Mouse (Mus musculus) MEL (cell line): ENCODE measurements at regions not wholly inside any gene's neighbourhood (a gene's known extent, or its start where the extent isn't known, plus 50 kb on each side); places are given as distances from the start of the nearest gene placed in this dataset.

Source experiments
- DNase-seq: peaks from one replicate; pipeline ENCODE4 v3.0.0; 2011; ENCODE audit warnings: low read depth, low spot score
- H3K27ac ChIP-seq: 2 replicates; pipeline ENCODE4 v1.5.1; 2012; ENCODE audit warnings: low read depth, mild to moderate bottlenecking, control low read depth, low read length, moderate library complexity; ENCODE audit not compliant: control insufficient read depth
- H3K27me3 ChIP-seq, 2 experiments: fragments of 150-350 bp in 1 of 2; sonication (generic) in 1 of 2; 2 replicates each; pipeline ENCODE4 v1.6.1; 2012; ENCODE audit warnings: low read length in 2 of 2, mild to moderate bottlenecking in 2 of 2, improper control_type of control experiment in 1 of 2, moderate library complexity in 1 of 2; ENCODE audit not compliant: insufficient read depth in 2 of 2, control insufficient read depth in 1 of 2
- H3K36me3 ChIP-seq, 2 experiments: 2 replicates each; pipeline ENCODE4 v1.6.1; 2012 to 2014; ENCODE audit warnings: low read length in 2 of 2, improper control_type of control experiment in 1 of 2, inconsistent platforms in 1 of 2, mild to moderate bottlenecking in 1 of 2; ENCODE audit not compliant: insufficient read depth in 2 of 2, control insufficient read depth in 1 of 2
- H3K4me1 ChIP-seq, 2 experiments: fragments of 150-350 bp in 1 of 2; sonication (generic) in 1 of 2; 2 replicates each; pipeline ENCODE4 v1.6.1; 2012; ENCODE audit warnings: low read length in 2 of 2, improper control_type of control experiment in 1 of 2, mild to moderate bottlenecking in 1 of 2; ENCODE audit not compliant: insufficient read depth in 2 of 2, control insufficient read depth in 1 of 2
- H3K4me3 ChIP-seq, 2 experiments: fragments of 150-350 bp in 1 of 2; sonication (generic) in 1 of 2; 2 replicates each; pipeline ENCODE4 v1.5.1; 2012; ENCODE audit warnings: low read depth in 2 of 2, low read length in 2 of 2, mild to moderate bottlenecking in 2 of 2, moderate library complexity in 2 of 2, control low read depth in 1 of 2, improper control_type of control experiment in 1 of 2; ENCODE audit not compliant: control insufficient read depth in 1 of 2, insufficient read depth in 1 of 2
- H3K79me2 ChIP-seq: 2 replicates; pipeline ENCODE4 v1.6.1; 2012; ENCODE audit warnings: mild to moderate bottlenecking, low read length, moderate library complexity; ENCODE audit not compliant: control insufficient read depth, poor library complexity, insufficient read depth
- H3K9ac ChIP-seq: 2 replicates; pipeline ENCODE4 v1.6.1; 2012; ENCODE audit warnings: low read depth, mild to moderate bottlenecking, control low read depth, low read length, moderate library complexity; ENCODE audit not compliant: control insufficient read depth, poor library complexity, severe bottlenecking
- H3K9me3 ChIP-seq: fragments of 150-350 bp; sonication (generic); replicated peaks from 2 replicates; pipeline ENCODE4 v1.6.1; 2012; ENCODE audit warnings: mild to moderate bottlenecking, low read length, improper control_type of control experiment, moderate library complexity; ENCODE audit not compliant: insufficient read depth
- BHLHE40 ChIP-seq: IDR thresholded peaks from 2 replicates; pipeline ENCODE4 v1.6.1; 2012; ENCODE audit warnings: low read depth, mild to moderate bottlenecking, inconsistent platforms, low read length, improper control_type of control experiment, borderline replicate concordance
- EP300 ChIP-seq, 2 experiments: IDR thresholded peaks; 2 replicates each; pipeline ENCODE4 v1.6.1; 2011; ENCODE audit warnings: improper control_type of control experiment in 2 of 2, low read length in 2 of 2, low read depth in 1 of 2, mild to moderate bottlenecking in 1 of 2
- ETS1 ChIP-seq: IDR thresholded peaks from 2 replicates; pipeline ENCODE4 v1.6.1; 2012; ENCODE audit warnings: low read depth, mild to moderate bottlenecking, inconsistent platforms, low read length, improper control_type of control experiment, moderate library complexity
- GATA1 ChIP-seq: IDR thresholded peaks from 2 replicates; pipeline ENCODE4 v1.6.1; 2011; ENCODE audit warnings: low read depth, low read length, improper control_type of control experiment
- HCFC1 ChIP-seq: IDR thresholded peaks from 2 replicates; pipeline ENCODE4 v1.6.1; 2012; ENCODE audit warnings: low read depth, mild to moderate bottlenecking, inconsistent platforms, low read length, improper control_type of control experiment, moderate library complexity
- MAX ChIP-seq: IDR thresholded peaks from 2 replicates; pipeline ENCODE4 v1.6.1; 2011; ENCODE audit warnings: low read length, improper control_type of control experiment
- MAZ ChIP-seq: IDR thresholded peaks from 2 replicates; pipeline ENCODE4 v1.6.1; 2012; ENCODE audit warnings: low read depth, mild to moderate bottlenecking, inconsistent platforms, low read length, improper control_type of control experiment
- MEF2A ChIP-seq: IDR thresholded peaks from 2 replicates; pipeline ENCODE4 v1.6.1; 2014; ENCODE audit warnings: low read depth, mild to moderate bottlenecking, inconsistent platforms, low read length, improper control_type of control experiment; ENCODE audit not compliant: poor library complexity, insufficient replicate concordance, severe bottlenecking; ENCODE audit errors: extremely low read depth
- MXI1 ChIP-seq: IDR thresholded peaks from 2 replicates; pipeline ENCODE4 v1.6.1; 2011; ENCODE audit warnings: mild to moderate bottlenecking, low read depth, low read length, improper control_type of control experiment
- NRF1 ChIP-seq: IDR thresholded peaks from 2 replicates; pipeline ENCODE4 v1.6.1; 2014; ENCODE audit warnings: low read depth, mild to moderate bottlenecking, inconsistent platforms, low read length, improper control_type of control experiment, moderate library complexity; ENCODE audit not compliant: poor library complexity, insufficient read depth, severe bottlenecking
- POLR2AphosphoS2 ChIP-seq: IDR thresholded peaks from 2 replicates; pipeline ENCODE4 v1.6.1; 2011; ENCODE audit warnings: low read length, improper control_type of control experiment
- RAD21 ChIP-seq: IDR thresholded peaks from 2 replicates; pipeline ENCODE4 v1.6.1; 2011; ENCODE audit warnings: mild to moderate bottlenecking, low read depth, low read length, improper control_type of control experiment
- RCOR1 ChIP-seq: IDR thresholded peaks from 2 replicates; pipeline ENCODE4 v1.6.1; 2012; ENCODE audit warnings: low read depth, mild to moderate bottlenecking, inconsistent platforms, low read length, improper control_type of control experiment
- SMC3 ChIP-seq: IDR thresholded peaks from 2 replicates; pipeline ENCODE4 v1.6.1; 2011; ENCODE audit warnings: low read depth, low read length, improper control_type of control experiment
- TCF12 ChIP-seq: IDR thresholded peaks from 2 replicates; pipeline ENCODE4 v1.6.1; 2014; ENCODE audit warnings: low read depth, mild to moderate bottlenecking, inconsistent platforms, low read length, improper control_type of control experiment, moderate library complexity
- UBTF ChIP-seq: IDR thresholded peaks from 2 replicates; pipeline ENCODE4 v1.6.1; 2012; ENCODE audit warnings: low read depth, mild to moderate bottlenecking, inconsistent platforms, low read length, improper control_type of control experiment, moderate library complexity, borderline replicate concordance; ENCODE audit not compliant: insufficient read depth
- ZMIZ1 ChIP-seq: IDR thresholded peaks from 2 replicates; pipeline ENCODE4 v1.6.1; 2012; ENCODE audit warnings: low read depth, mild to moderate bottlenecking, inconsistent platforms, low read length, improper control_type of control experiment, moderate library complexity

DNA sequence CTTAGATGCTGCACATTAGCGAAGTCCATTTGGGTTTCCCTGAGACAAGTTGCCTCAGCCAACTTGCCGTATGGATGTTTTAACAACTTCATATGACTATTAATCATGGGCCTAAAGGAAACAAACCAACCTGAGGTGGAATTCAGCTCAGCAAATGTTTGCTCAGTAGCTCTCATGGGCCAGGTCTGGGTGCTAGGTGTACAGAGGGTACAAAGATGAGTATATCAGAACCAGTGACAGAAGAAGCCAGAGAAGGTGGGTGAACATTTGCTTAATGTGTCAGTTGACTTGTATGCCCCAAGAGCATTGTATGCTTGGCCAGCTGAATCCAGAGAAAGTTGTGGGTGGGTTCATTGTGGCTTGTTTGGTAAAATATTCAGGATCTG lies 53.8 kb upstream of the Bmp2 start (continued):
- no peak for TF ChIP-seq SMC3

DNA sequence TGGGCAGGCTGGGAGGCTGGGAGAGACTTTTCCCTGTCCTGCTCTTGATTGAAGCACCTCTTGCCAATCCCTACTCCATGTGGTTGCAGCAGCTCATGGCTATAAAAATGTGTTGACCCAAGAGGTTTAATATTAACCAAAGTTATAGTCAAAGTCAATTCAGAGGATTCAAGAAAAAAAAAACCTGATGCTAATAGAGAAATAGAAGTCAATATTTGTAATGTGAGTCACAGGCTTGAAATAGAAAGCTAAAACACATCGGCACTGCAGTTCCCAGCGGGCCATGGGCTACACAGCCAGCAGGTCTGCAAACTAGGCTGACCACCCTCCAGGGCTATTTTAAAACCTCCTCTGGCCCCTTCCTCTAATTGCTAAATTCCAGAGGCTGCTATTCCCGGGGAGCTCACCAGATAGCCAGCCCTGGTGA lies 53.2 kb upstream of the Bmp2 start:
- TF ChIP-seq GATA1, result no peak
- TF ChIP-seq MXI1, result no peak
- TF ChIP-seq MAX, result no peak
- TF ChIP-seq BHLHE40, result no peak
- TF ChIP-seq RCOR1, result no peak
- no peak for TF ChIP-seq RAD21
- no peak for TF ChIP-seq NRF1
- no peak for TF ChIP-seq MEF2A
- TF ChIP-seq ZMIZ1, result no peak
- TF ChIP-seq UBTF, result no peak
- TF ChIP-seq HCFC1, result no peak
- DNase-seq, result no peak
- Histone ChIP-seq H3K79me2 (no peaks in the 10 kb centered on the region), H3K27ac (no peak overlapping the region), H3K9me3 (no peaks in the 10 kb centered on the region), H3K4me1 (peaks cover 14 to 21% of the 10 kb centered on the region in 2 experiments), H3K36me3 (peaks cover 0 to 26% of the 10 kb centered on the region in 2 experiments; a peak in 2 of 4 replicates), H3K9ac (no peak overlapping the region), H3K27me3 (no peaks in the 10 kb centered on the region), H3K4me3 (no peak overlapping the region)

DNA sequence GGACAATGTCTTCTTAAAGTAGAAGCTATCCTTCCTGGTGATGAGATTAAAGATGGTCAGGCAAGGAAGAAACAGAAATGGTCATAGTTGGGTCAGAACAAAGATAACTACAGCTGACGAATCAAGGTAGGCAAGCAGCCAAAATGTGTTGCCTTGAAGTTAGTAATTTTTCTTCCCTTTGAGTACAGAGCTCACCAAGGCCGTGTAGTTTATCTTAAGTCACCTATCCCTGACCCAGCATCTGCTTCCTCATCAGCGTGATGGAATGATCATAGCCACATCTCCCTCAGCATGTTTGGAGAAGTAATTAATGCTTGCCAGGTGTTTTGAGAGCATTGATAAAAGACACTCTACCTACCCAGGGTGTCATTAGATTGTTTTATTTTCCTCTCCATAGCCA lies 52.1 kb upstream of the Bmp2 start:
- DNase-seq, result peak; percentile 54
- TF ChIP-seq MAZ, result no peak
- peak; percentile 55 to 67; a peak in 3 of 4 replicates for TF ChIP-seq EP300 (IDR thresholded peaks at IDR 0.05; ENCODE audit: low read depth in 1 of 2, low read length in 2 of 2)
- TF ChIP-seq TCF12, result peak; percentile 76
- peak; percentile 77 for TF ChIP-seq ETS1
- TF ChIP-seq POLR2AphosphoS2, result no peak
- peak; percentile 61 for TF ChIP-seq GATA1
- TF ChIP-seq, all 39 proteins: peak for 4
- no peaks in the 10 kb centered on the region for H3K79me2 ChIP-seq
- no peak overlapping the region for H3K27ac ChIP-seq
- no peak overlapping the region for H3K4me3 ChIP-seq
- no peaks in the 10 kb centered on the region for H3K27me3 ChIP-seq
- H3K9me3 ChIP-seq, result no peaks in the 10 kb centered on the region
- peaks cover 14 to 21% of the 10 kb centered on the region in 2 experiments for H3K4me1 ChIP-seq
- H3K36me3 ChIP-seq, result peaks cover 0 to 26% of the 10 kb centered on the region in 2 experiments; a peak in 2 of 4 replicates
- H3K9ac ChIP-seq, result no peak overlapping the region
